Mouse (Mus musculus): ENCODE measurements around the gene Mrpl17. TPM values are rescaled to one million over a fixed set of nuclear protein-coding genes. Genes with fewer than 3 reads are reported as not detected.
A peak's percentile ranks its signal among the peaks of the same experiment; 100 is the strongest.

Mrpl17 gene
- polyA plus RNA-seq, 1 experiment from 2014 or later, result 343 TPM

- Histone ChIP-seq H3K27me3 (ENCODE audit: control insufficient read depth, insufficient read depth, low read length) (no peaks in the 10 kb centered on the region), H3K4me3 (replicated peaks; ENCODE audit: low read length) (peak overlapping the region; percentile 92), H3K27ac (ENCODE audit: low read length) (peak overlapping the region; percentile 90; the same call in 1 of the 2 replicates), H3K9ac (ENCODE audit: low read length) (peak overlapping the region; percentile 95), H3K4me2 (ENCODE audit: low read depth, low read length) (peak overlapping the region; percentile 81), H3K4me1 (ENCODE audit: control insufficient read depth, insufficient read depth, low read length) (peaks cover 6% of the 10 kb centered on the region), H3K9me3 (replicated peaks; ENCODE audit: control insufficient read depth, low read length) (no peaks in the 10 kb centered on the region), H3K36me3 (ENCODE audit: control insufficient read depth, insufficient read depth, low read length) (0 out of 2 replicates have a peak, but pooled peaks cover 10% of the 10 kb centered on the region)
- 70% methylated on average over 7 of the region's 7 CpGs for WGBS
- no peak for ATAC-seq (ENCODE audit: insufficient read depth, low FRiP score)
Measured at GRCm38 (mm10) chr7:105809836-105810235, 1.1 kb downstream of the Mrpl17 start.

GRCm38 (mm10) chr7:105808385-105808784 lies 2.5 kb downstream of the Mrpl17 start:
- no peak overlapping the region for H3K27ac ChIP-seq (ENCODE audit: low read length)
- H3K9ac ChIP-seq (ENCODE audit: low read length), result no peak overlapping the region
- H3K4me2 ChIP-seq (ENCODE audit: low read depth, low read length), result no peak overlapping the region
- H3K27me3 ChIP-seq (ENCODE audit: control insufficient read depth, insufficient read depth, low read length), result no peaks in the 10 kb centered on the region
- no peaks in the 10 kb centered on the region for H3K9me3 ChIP-seq (replicated peaks; ENCODE audit: control insufficient read depth, low read length)
- no peak overlapping the region for H3K4me3 ChIP-seq (replicated peaks; ENCODE audit: low read length)
- 83% methylated on average over 1 of the region's 1 CpGs for WGBS
- H3K4me1 ChIP-seq (ENCODE audit: control insufficient read depth, insufficient read depth, low read length), result peaks cover 6% of the 10 kb centered on the region
- ATAC-seq (ENCODE audit: insufficient read depth, low FRiP score), result no peak
- 0 out of 2 replicates have a peak, but pooled peaks cover 10% of the 10 kb centered on the region for H3K36me3 ChIP-seq (ENCODE audit: control insufficient read depth, insufficient read depth, low read length)

GRCm38 (mm10) chr7:105806716-105807115 lies 4.2 kb downstream of the Mrpl17 start:
- H3K9ac ChIP-seq (ENCODE audit: low read length), result no peak overlapping the region
- no peak overlapping the region for H3K4me2 ChIP-seq (ENCODE audit: low read depth, low read length)
- no peaks in the 10 kb centered on the region for H3K9me3 ChIP-seq (replicated peaks; ENCODE audit: control insufficient read depth, low read length)
- no peak overlapping the region for H3K27ac ChIP-seq (ENCODE audit: low read length)
- 53% methylated on average over 2 of the region's 2 CpGs for WGBS
- peaks cover 9% of the 10 kb centered on the region for H3K4me1 ChIP-seq (ENCODE audit: control insufficient read depth, insufficient read depth, low read length)
- H3K27me3 ChIP-seq (ENCODE audit: control insufficient read depth, insufficient read depth, low read length), result no peaks in the 10 kb centered on the region
- 0 out of 2 replicates have a peak, but pooled peaks cover 10% of the 10 kb centered on the region for H3K36me3 ChIP-seq (ENCODE audit: control insufficient read depth, insufficient read depth, low read length)
- ATAC-seq (ENCODE audit: insufficient read depth, low FRiP score), result no peak
- no peak overlapping the region for H3K4me3 ChIP-seq (replicated peaks; ENCODE audit: low read length)

- Histone ChIP-seq H3K27me3 (ENCODE audit: control insufficient read depth, insufficient read depth, low read length) (no peaks in the 10 kb centered on the region), H3K4me2 (ENCODE audit: low read depth, low read length) (no peak overlapping the region), H3K9ac (ENCODE audit: low read length) (no peak overlapping the region), H3K27ac (ENCODE audit: low read length) (no peak overlapping the region), H3K4me3 (replicated peaks; ENCODE audit: low read length) (no peak overlapping the region), H3K4me1 (ENCODE audit: control insufficient read depth, insufficient read depth, low read length) (peaks cover 9% of the 10 kb centered on the region), H3K36me3 (ENCODE audit: control insufficient read depth, insufficient read depth, low read length) (0 out of 2 replicates have a peak, but pooled peaks cover 10% of the 10 kb centered on the region), H3K9me3 (replicated peaks; ENCODE audit: control insufficient read depth, low read length) (no peaks in the 10 kb centered on the region)
- no peak for ATAC-seq (ENCODE audit: insufficient read depth, low FRiP score)
- WGBS, result 75% methylated on average over 5 of the region's 5 CpGs
Measured at GRCm38 (mm10) chr7:105806125-105806524, 4.8 kb downstream of the Mrpl17 start.

GRCm38 (mm10) chr7:105803428-105803827 lies 7.5 kb downstream of the Mrpl17 start:
- Histone ChIP-seq H3K36me3 (ENCODE audit: control insufficient read depth, insufficient read depth, low read length) (0 out of 2 replicates have a peak, but pooled peaks cover 1% of the 10 kb centered on the region), H3K4me3 (replicated peaks; ENCODE audit: low read length) (no peak overlapping the region), H3K9me3 (replicated peaks; ENCODE audit: control insufficient read depth, low read length) (no peaks in the 10 kb centered on the region), H3K27ac (ENCODE audit: low read length) (no peak overlapping the region; the same call in 1 of the 2 replicates), H3K27me3 (ENCODE audit: control insufficient read depth, insufficient read depth, low read length) (no peaks in the 10 kb centered on the region), H3K9ac (ENCODE audit: low read length) (no peak overlapping the region), H3K4me1 (ENCODE audit: control insufficient read depth, insufficient read depth, low read length) (peaks cover 2% of the 10 kb centered on the region; the same call in 1 of the 2 replicates), H3K4me2 (ENCODE audit: low read depth, low read length) (no peak overlapping the region)
- no peak for ATAC-seq (ENCODE audit: insufficient read depth, low FRiP score)

GRCm38 (mm10) chr7:105802771-105803170 lies 8.1 kb downstream of the Mrpl17 start:
- 33% methylated on average over 1 of the region's 1 CpGs for WGBS
- Histone ChIP-seq H3K27me3 (ENCODE audit: control insufficient read depth, insufficient read depth, low read length) (no peaks in the 10 kb centered on the region), H3K4me3 (replicated peaks; ENCODE audit: low read length) (no peak overlapping the region), H3K9ac (ENCODE audit: low read length) (no peak overlapping the region), H3K4me2 (ENCODE audit: low read depth, low read length) (no peak overlapping the region), H3K9me3 (replicated peaks; ENCODE audit: control insufficient read depth, low read length) (no peaks in the 10 kb centered on the region), H3K4me1 (ENCODE audit: control insufficient read depth, insufficient read depth, low read length) (peaks cover 2% of the 10 kb centered on the region; the same call in 1 of the 2 replicates), H3K36me3 (ENCODE audit: control insufficient read depth, insufficient read depth, low read length) (no peaks in the 10 kb centered on the region), H3K27ac (ENCODE audit: low read length) (no peak overlapping the region; the same call in 1 of the 2 replicates)
- ATAC-seq (ENCODE audit: insufficient read depth, low FRiP score), result no peak

GRCm38 (mm10) chr7:105802312-105802711 lies 8.6 kb downstream of the Mrpl17 start:
- Histone ChIP-seq H3K27me3 (ENCODE audit: control insufficient read depth, insufficient read depth, low read length) (no peaks in the 10 kb centered on the region), H3K27ac (ENCODE audit: low read length) (no peak overlapping the region; the same call in 1 of the 2 replicates), H3K9ac (ENCODE audit: low read length) (no peak overlapping the region), H3K4me1 (ENCODE audit: control insufficient read depth, insufficient read depth, low read length) (peaks cover 2% of the 10 kb centered on the region; the same call in 1 of the 2 replicates), H3K9me3 (replicated peaks; ENCODE audit: control insufficient read depth, low read length) (no peaks in the 10 kb centered on the region), H3K36me3 (ENCODE audit: control insufficient read depth, insufficient read depth, low read length) (no peaks in the 10 kb centered on the region), H3K4me2 (ENCODE audit: low read depth, low read length) (no peak overlapping the region), H3K4me3 (replicated peaks; ENCODE audit: low read length) (no peak overlapping the region)
- no peak for ATAC-seq (ENCODE audit: insufficient read depth, low FRiP score)
- WGBS, result 34% methylated on average over 2 of the region's 2 CpGs

GRCm38 (mm10) chr7:105796972-105797371 lies 13.9 kb downstream of the Mrpl17 start:
- no peak overlapping the region for H3K27ac ChIP-seq (ENCODE audit: low read length)
- H3K9me3 ChIP-seq (replicated peaks; ENCODE audit: control insufficient read depth, low read length), result no peaks in the 10 kb centered on the region
- no peaks in the 10 kb centered on the region for H3K4me1 ChIP-seq (ENCODE audit: control insufficient read depth, insufficient read depth, low read length)
- no peaks in the 10 kb centered on the region for H3K36me3 ChIP-seq (ENCODE audit: control insufficient read depth, insufficient read depth, low read length)
- ATAC-seq (ENCODE audit: insufficient read depth, low FRiP score), result no peak
- no peak overlapping the region for H3K4me3 ChIP-seq (replicated peaks; ENCODE audit: low read length)
- H3K4me2 ChIP-seq (ENCODE audit: low read depth, low read length), result no peak overlapping the region
- no peak overlapping the region for H3K9ac ChIP-seq (ENCODE audit: low read length)
- no peaks in the 10 kb centered on the region for H3K27me3 ChIP-seq (ENCODE audit: control insufficient read depth, insufficient read depth, low read length)
- 92% methylated on average over 3 of the region's 3 CpGs for WGBS

GRCm38 (mm10) chr7:105795759-105796366 lies 15.0 kb downstream of the Mrpl17 start:
- H3K9ac ChIP-seq (ENCODE audit: low read length), result no peak overlapping the region
- no peaks in the 10 kb centered on the region for H3K36me3 ChIP-seq (ENCODE audit: control insufficient read depth, insufficient read depth, low read length)
- H3K9me3 ChIP-seq (replicated peaks; ENCODE audit: control insufficient read depth, low read length), result no peaks in the 10 kb centered on the region
- no peaks in the 10 kb centered on the region for H3K4me1 ChIP-seq (ENCODE audit: control insufficient read depth, insufficient read depth, low read length)
- no peaks in the 10 kb centered on the region for H3K27me3 ChIP-seq (ENCODE audit: control insufficient read depth, insufficient read depth, low read length)
- no peak overlapping the region for H3K4me3 ChIP-seq (replicated peaks; ENCODE audit: low read length)
- WGBS, result 29% methylated on average over 7 of the region's 7 CpGs
- no peak overlapping the region for H3K4me2 ChIP-seq (ENCODE audit: low read depth, low read length)
- no peak overlapping the region for H3K27ac ChIP-seq (ENCODE audit: low read length)
- no peak for ATAC-seq (ENCODE audit: insufficient read depth, low FRiP score)
